Mouse (Mus musculus): Measurements from ENCODE around the gene Pak6.

Gene Pak6

GRCm38 (mm10) chr2:118729816-118730621 lies 66.9 kb downstream of the Pak6 start:
- DNase-seq (ENCODE audit: low read depth): no peak

DNA sequence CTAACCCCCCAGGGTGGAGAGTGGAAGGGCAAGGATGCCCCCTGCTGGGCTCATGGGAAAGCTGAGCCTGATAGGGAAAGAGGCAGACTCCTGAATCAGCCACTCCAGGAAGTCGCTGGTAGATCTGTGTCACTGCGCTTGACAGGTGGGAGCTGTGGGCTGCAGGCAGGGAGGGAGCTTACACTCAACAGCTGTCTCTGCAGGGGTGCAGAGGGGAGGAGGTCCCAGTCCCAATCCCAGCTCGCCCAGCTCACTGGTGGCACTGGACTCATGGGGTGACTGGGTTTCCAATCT lies 67.5 kb downstream of the Pak6 start:
- DNase-seq (ENCODE audit: low read depth): peak; percentile 87

GRCm38 (mm10) chr2:118731981-118732380 lies 68.9 kb downstream of the Pak6 start:
- DNase-seq (ENCODE audit: low read depth): no peak

DNA sequence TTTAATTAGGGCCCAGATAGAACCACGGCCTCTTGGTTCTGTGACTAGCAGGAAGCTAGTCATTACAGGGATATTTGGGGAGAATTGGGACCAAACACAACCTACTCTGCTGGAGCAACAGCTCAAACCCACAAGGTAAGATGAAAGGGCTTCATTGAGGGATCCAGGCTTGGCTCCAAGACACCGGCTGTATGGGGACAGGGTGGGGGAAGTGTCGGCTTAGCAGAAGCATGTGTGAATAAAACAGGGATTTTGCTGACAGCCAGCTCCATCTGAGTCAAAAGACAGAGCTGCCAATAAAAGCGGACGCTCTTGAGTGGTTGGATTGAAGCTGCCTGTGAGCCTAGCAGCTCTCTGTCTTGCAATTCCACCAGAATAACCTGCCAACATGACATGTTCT lies 70.2 kb downstream of the Pak6 start:
- DNase-seq (ENCODE audit: low read depth): no peak

- DNase-seq (ENCODE audit: low read depth): peak; percentile 72
Observed at GRCm38 (mm10) chr2:118740341-118740740, 77.2 kb downstream of the Pak6 start.

DNA sequence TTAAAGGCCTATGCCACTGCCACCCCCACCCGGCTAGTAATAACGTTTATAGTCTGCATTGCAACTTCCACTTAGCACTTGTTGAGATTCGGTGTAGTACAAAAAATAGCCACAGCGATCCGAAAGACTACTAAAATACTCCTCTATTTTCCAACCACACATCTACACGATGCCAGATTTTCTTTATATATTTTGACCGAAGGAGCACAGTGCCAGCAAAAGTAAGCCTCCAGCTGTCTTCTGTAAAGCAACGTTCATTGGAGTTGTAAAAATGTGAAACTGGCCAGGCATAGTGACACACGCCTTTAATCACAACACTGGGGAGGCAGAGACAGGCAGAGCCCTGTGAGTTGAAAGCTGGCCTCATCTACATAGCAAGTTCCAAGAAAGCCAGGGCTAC lies 78.1 kb downstream of the Pak6 start:
- no peak for DNase-seq (ENCODE audit: low read depth)

- DNase-seq (ENCODE audit: low read depth): peak; percentile 80
Observed at GRCm38 (mm10) chr2:118743261-118743943, 80.3 kb downstream of the Pak6 start.

- no peak for DNase-seq (ENCODE audit: low read depth)
Observed at GRCm38 (mm10) chr2:118744621-118745020, 81.5 kb downstream of the Pak6 start.

GRCm38 (mm10) chr2:118745232-118745884 lies 82.3 kb downstream of the Pak6 start, which contains the start of gene Inafm2:
Gene Inafm2 (plus strand): TSS chr2:118745758.
- DNase-seq (ENCODE audit: low read depth): peak; percentile 92

DNA sequence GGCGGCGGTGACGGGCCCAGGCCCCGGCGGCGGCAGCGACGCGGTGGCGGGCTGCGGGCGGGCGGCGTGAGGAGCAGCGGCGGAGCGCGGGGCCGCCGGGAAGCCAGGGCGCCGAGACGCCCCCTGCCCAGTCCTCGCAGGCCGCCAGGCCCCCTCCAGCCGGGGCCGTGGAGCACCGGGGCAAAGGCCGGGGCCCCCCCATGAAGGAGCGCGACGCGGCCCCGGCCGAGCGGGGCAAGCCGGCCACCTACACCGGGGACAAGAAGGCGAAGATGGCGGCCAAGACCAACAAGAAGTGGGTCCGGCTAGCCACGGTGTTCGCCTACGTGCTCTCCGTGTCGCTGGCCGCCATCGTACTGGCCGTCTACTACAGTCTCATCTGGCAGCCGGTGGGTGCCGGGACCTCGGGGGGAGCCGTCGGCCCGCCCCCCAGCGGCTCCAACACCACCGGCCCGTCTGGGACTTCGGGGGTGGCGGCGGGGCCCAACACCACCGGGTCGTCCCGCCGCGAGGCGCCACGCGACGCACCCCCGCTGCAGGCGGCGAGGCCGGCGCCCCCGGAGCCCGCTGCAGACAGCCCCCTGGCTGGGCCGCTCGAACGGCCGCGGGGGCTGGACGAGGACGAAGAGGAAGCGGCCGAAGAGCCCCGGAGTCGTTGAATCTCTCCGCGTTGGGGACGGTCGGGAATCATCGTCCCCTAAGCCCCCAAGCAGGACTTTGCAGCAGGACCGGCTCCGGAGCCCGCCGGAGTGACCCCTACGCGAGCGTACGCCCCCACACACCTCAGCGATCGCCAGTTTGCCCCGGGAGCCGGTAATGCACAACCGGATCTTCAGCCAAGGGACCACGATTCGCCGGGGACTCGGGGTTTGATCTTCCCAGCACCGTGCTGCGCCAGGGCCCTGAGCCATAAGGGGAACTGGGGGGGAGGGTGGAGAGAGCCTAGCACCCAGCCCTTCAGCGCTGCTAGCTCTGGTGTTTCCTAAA lies 83.1 kb downstream of the Pak6 start:
- DNase-seq (ENCODE audit: low read depth): peak; percentile 44

DNA sequence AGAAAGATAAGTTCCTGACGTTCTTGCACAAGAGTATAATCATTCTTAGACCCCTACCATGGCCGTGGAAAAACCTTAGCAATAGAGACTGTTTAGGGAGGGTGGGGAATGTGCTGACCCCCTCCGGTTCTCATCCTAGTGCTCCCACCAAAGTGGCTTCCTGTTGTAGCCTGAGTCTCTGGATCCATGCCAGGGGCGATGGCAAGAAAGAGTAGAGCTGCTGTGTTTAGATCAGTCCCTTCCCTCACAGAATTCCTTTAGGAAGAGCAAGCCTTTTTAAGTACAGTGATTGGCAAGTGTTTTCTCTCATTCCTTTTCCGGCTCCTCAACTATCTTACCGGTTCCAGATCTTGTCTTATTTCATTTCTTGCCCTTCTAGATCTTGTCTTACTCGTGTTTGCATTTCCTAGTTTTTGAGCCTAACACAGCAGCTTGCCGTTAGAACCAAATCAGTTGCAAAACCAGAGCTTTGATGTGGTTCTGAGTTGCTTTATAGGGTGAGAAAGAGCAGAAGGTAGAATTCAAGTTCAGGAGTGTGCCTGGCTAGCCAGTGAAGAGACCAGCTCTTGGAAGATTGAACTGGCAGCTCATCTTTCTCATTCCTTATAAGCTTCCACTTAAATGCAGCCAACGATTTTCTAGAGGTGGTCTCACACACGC lies 84.3 kb downstream of the Pak6 start:
- peak; percentile 47 for DNase-seq (ENCODE audit: low read depth)

Measured in 416B (cell line).